9 mouse cellular contexts compared by ENCODE assay signal in the genomic region with DNA sequence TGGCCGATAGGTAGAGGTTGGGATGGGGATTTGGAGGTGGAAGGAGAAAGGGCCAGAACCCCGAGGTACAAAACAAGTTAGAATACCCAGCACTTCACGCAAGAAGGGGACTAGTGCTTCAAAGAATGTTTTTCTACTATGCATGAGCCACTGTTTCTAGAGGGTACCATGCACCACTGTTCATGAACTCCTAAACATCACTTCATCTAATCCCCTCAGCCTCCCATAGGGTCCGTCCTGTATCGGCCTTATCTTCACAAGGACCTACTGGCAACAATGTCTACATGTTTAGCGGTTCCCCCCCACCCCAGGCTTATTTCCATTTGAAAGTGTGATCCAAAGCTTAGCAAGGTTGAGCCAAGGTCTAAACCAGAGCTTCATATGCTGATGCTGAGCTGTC.
DNase-seq lines count a peak whose midpoint lies in the region; ATAC-seq and TF ChIP-seq lines count a peak whose summit lies in the region.
"Had no signal": no experiment of that assay in that cellular context is flagged by ENCODE, and none has a peak within 500 bp of the region (broad histone marks: within the 10 kb centered on the region; RNA-seq: fewer than 3 reads in every experiment).

No protein-coding gene starts in this region.

- intact Hi-C loops in gastrocnemius, postnatal 36 days (cut with DNase I): no loop called here

- WGBS in kidney, postnatal 0 days: 77% methylated on average over 6 of the region's 6 CpGs
- WGBS in forebrain, embryonic 14.5 days: 64% methylated on average over 6 of the region's 6 CpGs
- WGBS in hindbrain, postnatal 0 days: 57% methylated on average over 6 of the region's 6 CpGs
- 85% methylated on average over 6 of the region's 6 CpGs for WGBS in neural tube, embryonic 14.5 days

- TF ChIP-seq CTCF in kidney, postnatal 0 days (IDR thresholded peaks at IDR 0.05; ENCODE audit: low read depth): no peak
- TF ChIP-seq CTCF in hindbrain, postnatal 0 days (IDR thresholded peaks at IDR 0.05; ENCODE audit: low read depth): no peak

- H3K4me1 ChIP-seq in kidney, postnatal 0 days (replicated peaks; ENCODE audit: insufficient read depth, low read length): peaks cover 9% of the 10 kb centered on the region; the same call in 1 of the 2 replicates
- H3K4me1 ChIP-seq in forebrain, embryonic 14.5 days (ENCODE audit: control insufficient read depth, insufficient read depth, low read length): peaks cover 5% of the 10 kb centered on the region; the same call in 1 of the 2 replicates
- H3K4me1 ChIP-seq in hindbrain, postnatal 0 days (ENCODE audit: insufficient read depth, low read length): no peaks in the 10 kb centered on the region
- H3K4me1 ChIP-seq in neural tube, embryonic 14.5 days (ENCODE audit: control insufficient read depth, insufficient read depth, low read length): no peaks in the 10 kb centered on the region

- no peak overlapping the region for H3K4me2 ChIP-seq in kidney, postnatal 0 days (ENCODE audit: low read length)
- peak overlapping the region; percentile 42; the same call in 1 of the 2 replicates for H3K4me2 ChIP-seq in forebrain, embryonic 14.5 days (ENCODE audit: low read length)
- H3K4me2 ChIP-seq in hindbrain, postnatal 0 days (ENCODE audit: low read depth, low read length): no peak overlapping the region
- H3K4me2 ChIP-seq in neural tube, embryonic 14.5 days (ENCODE audit: low read depth, low read length): no peak overlapping the region

- no peaks in the 10 kb centered on the region for H3K27me3 ChIP-seq in kidney, postnatal 0 days (ENCODE audit: insufficient read depth, low read length)
- no peaks in the 10 kb centered on the region for H3K27me3 ChIP-seq in forebrain, embryonic 14.5 days (replicated peaks; ENCODE audit: control insufficient read depth, insufficient read depth, low read length)
- no peaks in the 10 kb centered on the region for H3K27me3 ChIP-seq in hindbrain, postnatal 0 days (ENCODE audit: insufficient read depth, low read length)
- H3K27me3 ChIP-seq in neural tube, embryonic 14.5 days (ENCODE audit: control insufficient read depth, insufficient read depth, low read length): no peaks in the 10 kb centered on the region
- H3K27me3 ChIP-seq: CH12.LX had no signal

- 0 out of 2 replicates have a peak, but pooled peaks have one; percentile 7 for ATAC-seq in kidney, postnatal 0 days (replicated peaks; ENCODE audit: low FRiP score, low read depth)
- 0 out of 2 replicates have a peak, but pooled peaks have one; percentile 13 for ATAC-seq in forebrain, embryonic 14.5 days
- peak; percentile 5 for ATAC-seq in hindbrain, postnatal 0 days
- ATAC-seq in neural tube, embryonic 14.5 days (ENCODE audit: low read depth): 0 out of 2 replicates have a peak, but pooled peaks have one; percentile 5

- 0 out of 2 replicates have a peak overlapping the region, but pooled peaks have one; percentile 11 for H3K27ac ChIP-seq in kidney, postnatal 0 days
- H3K27ac ChIP-seq in forebrain, embryonic 14.5 days (ENCODE audit: low read depth, low read length): no peak overlapping the region
- no peak overlapping the region for H3K27ac ChIP-seq in hindbrain, postnatal 0 days
- no peak overlapping the region for H3K27ac ChIP-seq in neural tube, embryonic 14.5 days (ENCODE audit: low read depth, low read length)

- H3K9ac ChIP-seq in kidney, postnatal 0 days (ENCODE audit: low read depth, low read length): no peak overlapping the region
- no peak overlapping the region for H3K9ac ChIP-seq in forebrain, embryonic 14.5 days (ENCODE audit: low read length)
- H3K9ac ChIP-seq in hindbrain, postnatal 0 days (replicated peaks; ENCODE audit: low read length): no peak overlapping the region
- no peak overlapping the region for H3K9ac ChIP-seq in neural tube, embryonic 14.5 days (replicated peaks; ENCODE audit: low read depth, low read length)

- H3K9me3 ChIP-seq in kidney, postnatal 0 days (replicated peaks; ENCODE audit: low read length): no peaks in the 10 kb centered on the region
- H3K9me3 ChIP-seq in forebrain, embryonic 14.5 days (replicated peaks; ENCODE audit: control insufficient read depth, low read length): no peaks in the 10 kb centered on the region
- no peaks in the 10 kb centered on the region for H3K9me3 ChIP-seq in hindbrain, postnatal 0 days (ENCODE audit: low read length)
- H3K9me3 ChIP-seq in neural tube, embryonic 14.5 days (ENCODE audit: control insufficient read depth, low read length): no peaks in the 10 kb centered on the region

- no peak overlapping the region for H3K4me3 ChIP-seq in kidney, postnatal 0 days (replicated peaks; ENCODE audit: low read depth, low read length)
- no peak overlapping the region for H3K4me3 ChIP-seq in forebrain, embryonic 14.5 days (ENCODE audit: low read depth, low read length)
- no peak overlapping the region for H3K4me3 ChIP-seq in hindbrain, postnatal 0 days (ENCODE audit: low read length)
- no peak overlapping the region for H3K4me3 ChIP-seq in neural tube, embryonic 14.5 days (ENCODE audit: low read depth, low read length)

- no peak for DNase-seq in kidney, postnatal 0 days (ENCODE audit: low spot score)
- DNase-seq in kidney, postnatal 14 days: no peak
- DNase-seq in forebrain, embryonic 14.5 days (ENCODE audit: low spot score): no peak
- DNase-seq in hindbrain, postnatal 0 days (ENCODE audit: low spot score): no peak
- DNase-seq in gastrocnemius, postnatal 36 days: no peak
- DNase-seq in cerebellum, postnatal 4 days (ENCODE audit: low spot score in 2 of 2): no peak
- no peak for DNase-seq in layer of hippocampus, postnatal 14 days (ENCODE audit: low spot score in 2 of 2)

- no peaks in the 10 kb centered on the region for H3K36me3 ChIP-seq in kidney, postnatal 0 days (ENCODE audit: insufficient read depth, low read length)
- H3K36me3 ChIP-seq in forebrain, embryonic 14.5 days (ENCODE audit: control insufficient read depth, insufficient read depth, low read length): no peaks in the 10 kb centered on the region
- H3K36me3 ChIP-seq in hindbrain, postnatal 0 days (ENCODE audit: insufficient read depth, low read length): no peaks in the 10 kb centered on the region
- H3K36me3 ChIP-seq in neural tube, embryonic 14.5 days (ENCODE audit: control insufficient read depth, insufficient read depth, low read length): no peaks in the 10 kb centered on the region
